Mouse (Mus musculus): ENCODE measurements at regions not wholly inside any gene's neighbourhood (a gene's known extent, or its start where the extent isn't known, plus 50 kb on each side); places are given as distances from the start of the nearest gene placed in this dataset.
A peak's percentile ranks its signal among the peaks of the same experiment; 100 is the strongest.

DNA sequence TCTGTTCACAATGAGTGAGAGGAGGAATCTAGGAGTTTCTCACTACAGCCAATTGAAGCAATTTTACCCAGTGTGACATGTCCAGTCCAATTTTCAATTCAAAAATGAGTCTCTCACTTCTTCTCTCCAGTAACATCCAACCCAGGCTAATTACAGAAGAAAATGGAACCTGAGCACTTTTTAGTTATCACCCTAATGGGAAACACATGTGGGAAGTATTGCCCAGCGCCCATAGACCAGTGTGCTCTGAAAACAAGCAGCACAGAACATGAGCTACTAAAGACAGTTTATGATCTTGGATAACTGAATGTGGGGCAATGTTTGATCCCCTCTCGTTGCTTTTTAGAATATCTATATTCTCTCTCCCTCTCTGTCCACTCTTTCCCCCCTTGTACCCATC is 70.5 kb upstream of the Efemp1 start:
- DNase-seq (ENCODE audit: low spot score in 2 of 2), result no peak

DNA sequence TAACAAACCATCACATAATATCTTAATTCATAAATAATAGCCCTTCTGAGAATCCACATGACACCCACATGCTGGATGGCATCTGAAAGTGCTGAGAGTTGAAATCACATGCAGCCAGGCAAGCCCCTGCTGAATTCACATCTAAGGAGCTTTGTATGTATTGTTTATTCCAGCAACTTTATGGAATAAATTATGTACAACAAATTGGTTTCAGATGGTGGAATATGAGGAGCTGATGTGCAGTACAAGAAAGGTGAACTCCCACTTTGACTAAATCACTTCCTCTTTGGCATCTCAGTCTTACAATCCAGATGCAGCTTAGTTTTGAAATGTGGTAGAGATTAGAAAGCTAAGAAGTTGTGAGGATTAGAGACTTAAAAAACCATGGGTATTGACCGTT is 82.2 kb upstream of the Efemp1 start:
- no peak for DNase-seq (ENCODE audit: low spot score in 2 of 2)

DNA sequence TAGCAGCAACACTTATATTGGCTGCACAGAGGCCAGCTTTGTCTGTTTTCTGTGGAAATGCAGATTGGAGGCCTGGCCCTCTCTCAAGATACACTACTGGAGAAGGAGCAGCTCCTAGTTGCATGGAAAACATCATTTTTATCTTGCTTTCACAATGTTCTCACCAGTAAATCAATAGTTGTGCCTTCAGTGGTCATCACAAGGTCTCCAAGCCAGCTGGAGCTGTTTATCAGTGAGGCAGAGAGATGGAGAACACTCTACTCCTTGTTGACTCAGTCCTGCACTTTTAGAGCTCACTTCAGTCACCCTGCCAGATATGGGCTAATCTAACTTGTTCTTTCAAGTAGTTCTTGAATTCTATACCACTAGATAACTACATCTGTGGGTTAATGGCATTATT is 92.3 kb upstream of the Efemp1 start:
- no peak for DNase-seq (ENCODE audit: low spot score in 2 of 2)

DNA sequence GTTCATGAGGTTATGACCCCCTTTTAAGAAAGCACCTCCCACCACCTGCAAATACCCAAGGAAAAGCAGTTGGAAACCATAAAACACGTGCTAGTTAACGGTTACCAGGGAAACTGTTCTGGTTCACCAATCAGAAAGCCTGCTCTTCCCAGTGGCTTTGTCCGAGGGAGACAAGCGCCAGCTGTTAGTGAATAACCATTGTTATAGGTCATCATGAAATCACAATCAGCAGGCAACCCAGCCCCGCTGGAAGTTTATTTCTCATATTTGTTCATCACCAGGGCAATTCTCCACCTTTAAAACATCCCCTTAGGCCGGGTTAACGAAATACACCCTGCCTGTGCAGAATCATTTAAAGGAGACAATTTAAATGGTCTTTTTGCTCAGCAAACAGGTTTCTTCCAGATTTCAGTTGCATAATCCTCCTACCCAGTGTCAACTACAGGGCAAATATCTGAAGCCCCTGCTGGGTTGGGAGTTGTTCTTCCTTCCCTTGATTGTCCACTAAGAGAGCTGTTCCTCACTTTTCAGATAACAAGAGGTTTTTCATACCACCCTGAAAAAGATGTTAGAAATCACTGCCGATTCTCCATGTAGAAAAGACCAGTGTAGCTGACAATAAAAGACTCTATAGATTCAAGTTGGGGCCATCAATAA is 117.9 kb upstream of the Efemp1 start:
- DNase-seq (ENCODE audit: low spot score in 2 of 2), result peak in 1 of 2 experiments; percentile 15

DNA sequence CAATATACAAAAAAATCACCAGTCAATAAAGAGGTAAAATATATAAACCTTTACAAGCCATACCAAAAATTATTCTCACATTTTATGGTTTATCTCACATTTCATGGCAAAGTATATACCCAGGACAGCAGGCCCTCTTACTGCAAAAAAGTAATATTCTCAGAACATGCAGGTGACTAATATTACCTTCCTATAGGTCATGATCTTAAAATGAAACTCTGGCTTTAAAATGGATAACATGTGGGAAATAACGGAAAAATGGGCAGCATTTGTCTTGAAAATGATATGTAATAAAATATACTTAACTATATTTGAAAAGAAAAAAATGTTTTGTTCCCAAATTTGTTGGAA is 118.4 kb upstream of the Efemp1 start:
- no peak for DNase-seq (ENCODE audit: low spot score in 2 of 2)

GRCm38 (mm10) chr11:28733877-28734580 is 119.0 kb upstream of the Efemp1 start:
- DNase-seq (ENCODE audit: low spot score in 2 of 2), result no peak

DNA sequence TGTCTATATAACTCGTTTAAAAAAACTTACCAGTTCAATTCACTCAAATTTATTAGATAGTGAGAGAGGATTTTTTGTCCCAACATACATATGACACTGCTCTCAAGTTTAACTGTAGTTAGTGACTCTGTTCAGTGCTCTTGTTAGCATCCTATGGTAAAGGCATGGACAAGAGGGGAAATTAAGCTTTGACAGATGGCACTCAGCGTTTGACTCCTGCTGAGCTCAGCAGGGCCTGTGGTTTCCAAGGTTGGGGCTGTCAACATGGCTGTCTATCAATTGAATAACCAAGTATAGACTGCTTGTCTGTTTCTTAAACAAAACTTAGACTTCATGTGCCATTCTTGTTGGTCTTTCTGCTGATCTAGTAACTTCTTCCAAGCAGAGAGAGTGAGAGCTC is 122.9 kb upstream of the Efemp1 start:
- no peak for DNase-seq (ENCODE audit: low spot score in 2 of 2)

- no peak for DNase-seq (ENCODE audit: low spot score in 2 of 2)
These were observed 125.4 kb upstream of the Ccdc85a start for GRCm38 (mm10) chr11:28709511-28709910.

- no peak for DNase-seq (ENCODE audit: low spot score in 2 of 2)
These were observed 124.3 kb upstream of the Ccdc85a start for GRCm38 (mm10) chr11:28708431-28708830.

- DNase-seq (ENCODE audit: low spot score in 2 of 2), result no peak
These were observed 118.3 kb upstream of the Ccdc85a start for GRCm38 (mm10) chr11:28702384-28702783.

DNA sequence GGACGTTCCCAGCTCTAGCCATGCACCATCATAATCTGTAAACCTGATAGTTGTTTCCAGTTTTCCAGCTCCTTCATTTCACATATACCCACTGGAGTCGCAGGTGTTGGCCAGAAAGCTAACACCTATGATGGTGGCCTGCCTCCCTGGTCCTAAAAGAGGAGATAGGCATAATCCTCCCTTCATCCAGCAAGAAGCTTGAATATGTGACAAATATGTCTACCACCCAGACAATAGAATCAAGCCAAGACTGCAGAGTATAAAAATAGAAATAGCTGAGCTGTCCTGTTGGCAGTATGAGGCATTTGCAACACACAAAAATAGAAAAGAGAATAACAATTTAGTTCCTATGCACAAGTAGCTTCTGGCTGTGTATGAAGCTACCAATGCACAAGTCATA is 117.3 kb upstream of the Ccdc85a start:
- no peak for DNase-seq (ENCODE audit: low spot score in 2 of 2)

- no peak for DNase-seq (ENCODE audit: low spot score in 2 of 2)
These were observed 115.6 kb upstream of the Ccdc85a start for GRCm38 (mm10) chr11:28699766-28700165.

DNA sequence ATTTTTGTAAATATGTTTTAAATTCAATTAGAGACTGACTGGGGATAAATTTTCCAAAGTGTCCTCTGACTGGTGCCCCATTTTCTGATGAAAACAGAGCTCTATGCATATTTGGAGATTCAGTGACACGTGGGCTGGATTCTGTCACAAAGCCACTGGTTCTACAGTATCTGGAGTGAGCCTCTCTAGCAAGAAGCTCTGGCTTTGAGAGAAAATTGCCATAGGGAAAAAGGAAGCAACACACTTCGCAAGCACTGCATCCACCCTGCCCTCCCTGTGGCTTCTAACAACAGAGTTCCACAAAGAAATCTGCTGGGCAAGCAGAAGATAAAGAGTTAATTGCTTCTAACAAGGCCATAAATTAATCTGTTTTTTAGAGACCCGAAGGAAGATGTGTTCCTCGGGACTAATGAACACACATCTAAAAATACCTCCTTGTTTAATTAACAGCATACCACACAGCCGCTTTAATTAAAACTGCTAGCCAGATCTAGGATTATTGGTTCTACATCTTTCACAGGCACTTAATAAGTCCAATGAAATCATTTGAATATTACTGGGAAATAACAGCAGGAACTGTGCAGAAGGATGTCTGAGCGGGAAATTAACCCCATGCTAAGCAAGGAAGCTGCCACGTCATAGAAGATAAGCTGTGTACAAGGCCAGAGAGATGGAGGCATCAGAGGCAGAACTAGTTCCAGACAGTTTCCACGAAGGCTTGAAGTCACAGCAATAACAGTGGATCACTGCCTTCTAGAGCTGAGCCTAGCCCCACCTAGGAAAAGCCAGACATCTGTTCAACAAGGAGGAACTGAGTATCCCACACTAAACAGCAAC is 113.7 kb upstream of the Ccdc85a start:
- DNase-seq (ENCODE audit: low spot score in 2 of 2), result no peak

DNA sequence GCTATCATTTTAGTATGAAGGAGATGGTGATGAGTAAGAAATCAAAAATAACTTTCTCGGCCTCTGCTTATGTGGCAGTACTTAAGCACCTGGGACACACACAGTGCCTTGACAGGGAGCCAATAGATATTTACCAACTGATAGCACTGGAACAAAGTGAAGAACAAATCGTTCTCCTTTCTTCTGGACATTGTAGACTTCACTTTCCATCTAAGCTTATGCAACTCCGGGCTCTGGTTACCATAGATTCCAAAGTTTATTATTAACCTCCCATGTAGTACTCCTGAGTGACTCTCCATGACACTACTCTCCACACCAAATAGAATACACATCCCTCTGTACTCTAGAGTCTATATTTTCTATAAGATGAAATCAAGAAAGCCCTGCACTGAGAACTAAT is 110.9 kb upstream of the Ccdc85a start:
- DNase-seq (ENCODE audit: low spot score in 2 of 2), result no peak

DNA sequence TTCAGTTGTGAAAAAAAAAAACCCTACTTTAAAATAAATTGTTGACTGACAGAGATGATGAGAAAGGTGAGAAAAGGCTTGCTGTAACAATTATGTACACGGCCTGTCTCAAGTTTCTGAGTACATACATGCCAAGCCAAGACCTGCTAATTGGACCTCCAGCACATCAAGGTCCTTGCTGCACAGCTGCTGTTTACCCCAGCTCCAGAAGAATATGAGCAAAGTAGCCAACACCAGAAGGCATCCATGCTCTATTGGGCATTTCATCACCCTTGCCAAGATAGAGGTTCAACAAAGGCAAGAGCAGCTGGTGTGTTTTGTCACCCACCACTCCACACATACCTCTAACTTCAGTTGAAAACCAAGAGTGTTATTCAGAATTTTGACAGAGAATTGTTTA is 109.2 kb upstream of the Ccdc85a start:
- DNase-seq (ENCODE audit: low spot score in 2 of 2), result no peak

GRCm38 (mm10) chr11:28692263-28693194 is 108.4 kb upstream of the Ccdc85a start:
- no peak for DNase-seq (ENCODE audit: low spot score in 2 of 2)

GRCm38 (mm10) chr11:28688436-28688835 is 104.3 kb upstream of the Ccdc85a start:
- no peak for DNase-seq (ENCODE audit: low spot score in 2 of 2)

DNA sequence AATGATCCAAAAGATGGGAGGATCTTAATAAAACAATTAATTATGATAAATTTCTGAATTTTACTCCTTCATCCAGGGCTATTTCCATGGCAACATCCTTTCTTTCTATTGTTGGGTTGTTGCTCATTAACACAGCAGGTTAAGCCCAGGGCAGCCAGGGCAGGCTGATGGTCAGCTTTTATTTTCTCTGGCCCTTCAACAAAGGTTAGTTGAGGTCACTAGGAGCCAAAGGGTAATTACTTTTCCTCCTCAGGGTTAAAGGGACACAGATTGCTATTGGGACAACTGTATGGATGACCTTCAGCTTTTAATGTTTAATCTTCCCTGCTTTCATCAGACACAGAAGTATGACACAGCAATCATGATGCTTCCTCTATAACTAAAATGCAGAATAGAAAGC is 101.3 kb upstream of the Ccdc85a start:
- DNase-seq (ENCODE audit: low spot score in 2 of 2), result no peak

- no peak for DNase-seq (ENCODE audit: low spot score in 2 of 2)
These were observed 97.2 kb upstream of the Ccdc85a start for GRCm38 (mm10) chr11:28681311-28681710.

GRCm38 (mm10) chr11:28670765-28671164 is 86.6 kb upstream of the Ccdc85a start:
- no peak for DNase-seq (ENCODE audit: low spot score in 2 of 2)

DNA sequence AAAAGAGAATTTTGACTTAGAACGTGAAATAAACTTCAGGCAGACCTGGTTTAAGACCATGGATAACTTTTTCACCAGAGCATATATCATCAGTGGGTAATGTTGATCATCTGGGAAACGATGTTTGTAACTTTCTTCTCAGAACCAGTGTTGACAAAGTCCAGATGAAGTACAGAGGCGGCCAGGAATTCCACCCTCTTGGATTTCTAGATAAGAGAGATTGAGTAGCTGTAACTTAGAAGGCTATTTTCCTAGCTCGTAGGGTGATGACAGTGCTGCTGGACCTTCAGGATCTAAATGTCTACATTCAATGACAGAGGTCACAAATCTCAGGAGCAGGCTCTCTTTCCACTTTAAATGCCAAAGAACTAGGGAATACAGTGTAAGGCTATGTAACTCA is 85.2 kb upstream of the Ccdc85a start:
- no peak for DNase-seq (ENCODE audit: low spot score in 2 of 2)

GRCm38 (mm10) chr11:28660377-28660776 is 76.3 kb upstream of the Ccdc85a start:
- DNase-seq (ENCODE audit: low spot score in 2 of 2), result no peak
